Mouse (Mus musculus) granulocyte monocyte progenitor cell, adult 5-6 weeks (primary cell): ENCODE measurements around the gene 2410015M20Rik. TPM values are rescaled to one million over a fixed set of nuclear protein-coding genes. Genes with fewer than 3 reads are reported as not detected.
"Not testable (repeated sequence)": the region's sequence is repeated elsewhere in the genome, so short reads cannot be mapped to it uniquely, and the experiment has no call there.

Experiments
- ATAC-seq: replicated peaks from 2 replicates; pipeline ENCODE4 v1.8.0; 2016; ENCODE audit warnings: mild to moderate bottlenecking, moderate TSS enrichment, inconsistent platforms; ENCODE audit not compliant: poor library complexity, severe bottlenecking
- total RNA-seq, 2 experiments: library from RNA; stranded (forward) in 1 of 2; stranded (reverse) in 1 of 2; fragments of 200-712, 200-1000 nt in 1 of 2; fragments of >200 nt in 1 of 2; fragmentation: Nextera tagmentation in 1 of 2; gene quantifications; 2 replicates each; pipeline ENCODE4 v1.2.3; 2014 to 2017

Gene 2410015M20Rik
- total RNA-seq, 2 experiments from 2014 or later = 140 to 147 TPM

GRCm38 (mm10) chr17:56614391-56615135 lies 5.0 kb upstream of the 2410015M20Rik start:
- no peak for ATAC-seq

GRCm38 (mm10) chr17:56613893-56614292 lies 4.3 kb upstream of the 2410015M20Rik start:
- ATAC-seq = not testable (repeated sequence)

GRCm38 (mm10) chr17:56613236-56613844 lies 3.8 kb upstream of the 2410015M20Rik start, which contains the start of gene Rpl36:
Gene Rpl36 (plus strand): TSS chr17:56613416.
- peak; percentile 55 for ATAC-seq

- not testable (repeated sequence) for ATAC-seq
Observed at GRCm38 (mm10) chr17:56612565-56612939, 3.0 kb upstream of the 2410015M20Rik start.

- ATAC-seq = peak; percentile 24
Observed at GRCm38 (mm10) chr17:56611861-56612564, 2.4 kb upstream of the 2410015M20Rik start.

GRCm38 (mm10) chr17:56611323-56611722 lies 1.8 kb upstream of the 2410015M20Rik start:
- ATAC-seq = no peak

GRCm38 (mm10) chr17:56608699-56609098 lies 872 bp downstream of the 2410015M20Rik start:
- no peak for ATAC-seq

- ATAC-seq = no peak
Observed at GRCm38 (mm10) chr17:56607521-56608062, 2.0 kb downstream of the 2410015M20Rik start.

GRCm38 (mm10) chr17:56605431-56605830 lies 4.1 kb downstream of the 2410015M20Rik start:
- ATAC-seq = no peak

- ATAC-seq = no peak
Observed at GRCm38 (mm10) chr17:56604422-56604821, 5.1 kb downstream of the 2410015M20Rik start.

GRCm38 (mm10) chr17:56604070-56604380 lies 5.5 kb downstream of the 2410015M20Rik start:
- ATAC-seq = no peak

GRCm38 (mm10) chr17:56603186-56604069 lies 6.1 kb downstream of the 2410015M20Rik start:
- ATAC-seq = no peak

GRCm38 (mm10) chr17:56593527-56594271 lies 15.9 kb downstream of the 2410015M20Rik start:
- ATAC-seq = no peak

- no peak for ATAC-seq
Observed at GRCm38 (mm10) chr17:56592553-56592952, 17.0 kb downstream of the 2410015M20Rik start.

- no peak for ATAC-seq
Observed at GRCm38 (mm10) chr17:56588921-56589320, 20.6 kb downstream of the 2410015M20Rik start.

GRCm38 (mm10) chr17:56587773-56588172 lies 21.8 kb downstream of the 2410015M20Rik start:
- ATAC-seq = no peak

GRCm38 (mm10) chr17:56585171-56585821 lies 24.3 kb downstream of the 2410015M20Rik start:
- peak; percentile 33 for ATAC-seq

GRCm38 (mm10) chr17:56584257-56585130 lies 25.1 kb downstream of the 2410015M20Rik start, which contains the start of the genes Safb2 and Safb:
Gene Safb2 (minus strand): TSS chr17:56584585.
Gene Safb (plus strand): TSS chr17:56584825.
- ATAC-seq = peak; percentile 71
